Mouse (Mus musculus) erythroblast, adult 5-6 weeks (primary cell): Measurements from ENCODE around the gene Pde4b. TPM values are rescaled to one million over a fixed set of nuclear protein-coding genes. Genes with fewer than 3 reads are reported as not detected.

Source experiments
- ATAC-seq: replicated peaks from 2 replicates; pipeline ENCODE4 v1.8.0; 2016; ENCODE audit warnings: moderate number of reproducible peaks, mild to moderate bottlenecking, moderate TSS enrichment, inconsistent platforms; ENCODE audit not compliant: poor library complexity, low FRiP score, severe bottlenecking
- total RNA-seq, 2 experiments: library from RNA; stranded (forward) in 1 of 2; stranded (reverse) in 1 of 2; fragments of 150-400 nt in 1 of 2; fragments of 200-764, 138-1000 nt in 1 of 2; gene quantifications; 2 replicates each; pipeline versions ENCODE4 v1.2.3 to v1.2.4; 2015 to 2017; ENCODE audit warnings: low replicate concordance in 2 of 2

The Pde4b gene
- total RNA-seq, 2 experiments from 2014 or later: 2.3 to 5.4 TPM

DNA sequence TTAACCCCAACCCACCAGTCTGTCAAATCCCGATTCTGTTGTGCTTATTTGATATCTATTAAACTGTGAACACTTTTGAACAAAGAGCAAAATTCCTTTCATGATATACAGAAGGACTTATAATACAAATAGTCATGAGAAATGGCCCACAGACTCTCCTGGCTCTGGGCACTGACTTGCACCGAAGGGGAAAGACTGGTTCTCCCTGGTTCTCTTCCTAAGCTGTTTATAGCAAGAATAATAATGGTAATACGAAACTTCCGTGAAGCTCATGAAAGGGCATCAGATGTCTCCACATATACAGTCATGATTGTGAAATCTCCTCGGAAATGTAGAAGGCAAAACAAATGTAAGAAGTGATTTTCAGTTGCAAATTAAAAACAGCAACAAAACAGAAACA, 287.3 kb downstream of the Pde4b start:
- ATAC-seq: no peak

- ATAC-seq: no peak
These were observed 295.6 kb downstream of the Pde4b start for GRCm38 (mm10) chr4:102382763-102383505.

GRCm38 (mm10) chr4:102393605-102394004, 306.3 kb downstream of the Pde4b start:
- no peak for ATAC-seq

DNA sequence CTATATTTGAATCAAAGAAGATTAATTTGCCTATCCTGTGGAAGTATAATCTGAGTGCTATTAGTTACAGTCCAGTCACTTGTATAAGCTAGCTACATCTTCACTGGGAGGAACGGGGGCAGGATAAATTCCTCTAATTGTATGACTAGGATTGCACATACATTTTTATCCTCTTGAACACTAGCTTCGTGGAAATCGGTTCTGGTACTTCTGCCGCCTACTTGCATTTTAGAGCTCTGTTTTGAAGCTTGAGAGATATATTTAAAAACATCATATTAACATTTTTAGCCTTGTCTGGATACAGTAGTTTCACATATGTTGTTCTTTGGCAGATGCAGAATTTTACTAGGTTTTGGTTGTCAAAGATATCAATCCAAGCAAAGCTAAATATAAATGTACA, 310.0 kb downstream of the Pde4b start:
- ATAC-seq: no peak

DNA sequence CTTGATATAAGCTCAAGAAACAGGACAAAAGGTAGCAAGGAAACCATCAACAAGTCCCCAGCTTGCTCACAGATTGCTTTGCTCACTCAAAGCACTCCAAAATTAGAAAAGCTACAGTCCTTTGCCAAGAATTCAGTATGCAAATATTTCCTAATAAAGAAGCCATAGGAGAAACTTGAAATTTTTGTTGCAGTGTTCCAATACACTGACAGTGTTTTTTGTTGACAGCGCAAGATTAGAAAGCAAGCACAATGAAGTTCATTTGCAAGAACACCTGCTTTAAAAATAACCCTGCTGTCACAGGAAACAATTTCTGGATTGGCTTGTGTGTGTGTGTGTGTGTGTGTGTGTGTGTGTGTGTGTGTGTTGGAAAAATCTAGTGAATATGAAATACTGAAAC, 311.2 kb downstream of the Pde4b start:
- ATAC-seq: no peak

- no peak for ATAC-seq
These were observed 319.5 kb downstream of the Pde4b start for GRCm38 (mm10) chr4:102406848-102407247.

DNA sequence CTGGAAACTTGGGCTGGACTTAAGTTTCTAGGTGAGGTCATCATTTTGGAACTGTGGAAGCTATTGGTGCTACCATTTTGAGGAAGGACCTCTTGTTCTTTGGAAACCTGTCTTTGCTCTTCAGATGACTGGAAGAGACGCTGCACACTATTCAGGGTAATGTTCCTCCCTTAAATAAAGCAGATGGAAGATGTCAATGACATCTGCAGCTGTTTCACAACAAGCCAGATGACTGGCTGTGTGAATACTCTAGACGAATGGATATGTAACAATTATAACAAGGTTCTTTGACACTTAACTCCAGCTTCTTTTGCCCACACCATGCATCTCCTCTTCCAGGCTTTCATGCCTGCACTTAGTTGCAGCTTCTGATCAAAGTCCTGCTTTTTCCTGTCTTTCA, 320.8 kb downstream of the Pde4b start:
- no peak for ATAC-seq

- no peak for ATAC-seq
These were observed 321.6 kb downstream of the Pde4b start for GRCm38 (mm10) chr4:102408938-102409337.

DNA sequence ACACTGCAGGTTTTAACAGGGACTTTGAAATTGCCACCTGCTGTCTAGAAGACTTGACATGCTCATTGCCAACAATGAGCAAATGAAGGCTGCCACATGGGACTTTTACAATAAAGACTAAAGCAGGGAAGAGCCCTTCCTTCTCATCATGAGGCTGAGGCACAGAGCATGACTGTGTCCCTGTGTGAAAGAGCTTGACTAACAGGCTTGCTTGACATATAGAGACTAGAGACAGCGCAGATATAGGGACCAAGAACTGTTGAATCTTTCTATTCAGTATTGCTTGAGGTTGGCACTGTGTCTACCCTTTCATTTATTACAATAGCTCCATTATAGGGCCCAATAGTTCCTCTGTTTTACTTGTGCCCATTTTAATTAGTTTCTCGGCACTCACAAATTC, 325.8 kb downstream of the Pde4b start:
- ATAC-seq: no peak

DNA sequence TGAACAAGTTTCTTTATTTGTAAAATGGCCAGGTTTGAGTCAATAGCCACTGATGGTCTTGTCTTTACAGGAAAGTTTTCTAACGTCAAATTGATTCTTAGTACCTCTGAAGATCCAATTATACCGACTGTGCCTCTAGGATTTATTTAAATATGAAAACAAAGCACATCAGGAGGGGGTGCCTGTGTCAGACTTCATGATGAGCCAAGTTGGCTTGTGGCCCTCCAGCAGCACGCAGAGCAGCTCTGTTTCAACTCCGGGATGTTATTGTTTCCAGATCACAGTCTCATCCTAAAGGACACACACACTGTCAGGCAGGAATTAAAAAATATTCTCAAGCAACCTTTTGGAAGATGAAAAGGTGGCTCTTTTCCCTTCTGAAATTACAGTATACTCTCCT, 326.5 kb downstream of the Pde4b start:
- no peak for ATAC-seq

GRCm38 (mm10) chr4:102414610-102415009, 327.3 kb downstream of the Pde4b start:
- ATAC-seq: no peak

- ATAC-seq: no peak
These were observed 333.6 kb downstream of the Pde4b start for GRCm38 (mm10) chr4:102420794-102421397.

DNA sequence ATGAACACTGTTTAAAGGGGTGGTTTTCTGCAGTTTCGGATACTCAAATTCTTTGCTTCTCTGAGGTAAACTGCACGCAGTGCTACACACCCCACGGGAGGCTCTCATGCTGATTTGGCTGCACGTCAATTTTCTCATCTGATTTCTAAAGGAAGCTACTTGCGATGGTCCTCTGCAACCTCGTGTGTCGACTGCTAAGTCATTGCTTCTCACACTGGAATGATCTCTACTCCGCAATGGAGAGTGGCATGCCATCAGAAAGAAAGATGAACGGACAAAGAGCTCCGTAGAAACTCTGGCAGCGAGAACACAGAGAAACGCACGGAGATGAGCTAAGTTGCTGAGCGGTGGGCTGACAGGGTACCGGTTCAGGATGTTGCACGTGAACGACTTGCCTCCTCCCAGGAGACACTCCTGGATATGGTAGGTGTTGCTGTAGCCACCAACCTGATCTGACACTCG, 334.1 kb downstream of the Pde4b start:
- no peak for ATAC-seq

DNA sequence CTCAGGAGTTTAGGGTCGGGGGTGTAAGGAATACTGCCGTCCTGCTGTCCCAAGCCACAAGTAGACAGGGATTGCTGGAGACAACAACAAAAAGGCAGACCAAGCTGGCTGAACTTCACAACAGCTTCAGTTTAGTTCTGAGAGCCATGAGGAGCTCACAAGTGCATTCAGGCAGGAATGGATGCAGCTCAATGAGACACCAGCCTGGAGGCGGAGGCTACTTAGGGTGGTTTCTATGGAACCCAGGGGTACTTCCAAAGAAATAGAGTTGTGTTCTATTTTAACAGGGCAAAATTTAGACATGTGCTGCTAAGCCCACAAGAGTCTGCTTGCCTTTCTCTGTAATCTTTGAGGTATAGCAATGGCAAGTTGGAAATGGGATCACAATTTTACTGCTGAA, 336.8 kb downstream of the Pde4b start:
- no peak for ATAC-seq

GRCm38 (mm10) chr4:102425422-102425821, 338.1 kb downstream of the Pde4b start:
- ATAC-seq: no peak

DNA sequence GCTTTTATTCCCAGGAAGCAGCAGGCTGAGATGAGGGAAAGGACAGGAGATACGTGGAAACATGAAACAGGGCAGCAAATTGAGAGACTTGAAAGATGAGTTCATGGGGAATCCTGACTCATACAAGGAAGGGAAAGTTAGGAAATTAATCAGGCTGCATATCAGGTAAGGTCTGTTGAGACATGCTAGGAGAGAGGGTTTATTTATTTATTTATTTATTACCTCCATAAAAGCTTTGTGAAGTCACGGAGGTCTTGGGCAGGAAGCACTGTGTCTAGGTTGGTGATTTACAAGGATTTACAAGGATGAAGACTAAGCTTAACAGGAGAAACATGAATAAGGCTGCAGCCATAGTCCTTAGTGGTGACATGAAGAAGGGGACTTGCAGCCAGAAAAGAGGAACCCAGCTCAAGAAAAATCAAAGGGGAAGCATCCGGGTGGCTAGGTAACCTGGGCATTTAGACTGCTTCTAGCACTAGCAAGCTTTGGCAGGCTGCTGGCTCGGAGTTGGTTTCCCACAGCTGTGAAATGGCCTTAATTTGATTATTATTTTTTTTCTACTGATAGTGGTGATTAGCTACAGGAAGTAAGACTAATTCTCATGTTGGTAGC, 342.5 kb downstream of the Pde4b start:
- ATAC-seq: no peak

GRCm38 (mm10) chr4:102432040-102432782, 344.9 kb downstream of the Pde4b start:
- ATAC-seq: no peak

- ATAC-seq: no peak
These were observed 352.2 kb downstream of the Pde4b start for GRCm38 (mm10) chr4:102439401-102440118.

DNA sequence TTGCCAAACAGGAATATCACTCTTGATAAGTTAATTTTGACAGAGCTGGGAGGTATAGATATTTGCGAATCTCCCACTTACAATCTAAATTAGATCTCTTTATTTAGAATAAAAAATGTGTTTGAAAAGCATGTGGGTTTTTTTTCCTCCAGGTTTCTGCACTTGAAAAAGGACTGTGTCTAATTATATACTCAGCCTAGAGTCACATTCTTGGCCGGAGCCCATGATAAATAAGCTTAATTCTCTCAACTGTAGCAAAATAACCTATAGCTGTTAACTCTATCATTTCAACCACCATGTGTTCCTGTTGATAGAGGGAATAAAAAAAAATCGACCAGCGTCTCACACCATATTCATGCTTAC, 352.8 kb downstream of the Pde4b start:
- ATAC-seq: no peak

GRCm38 (mm10) chr4:102443533-102443932, 356.2 kb downstream of the Pde4b start:
- no peak for ATAC-seq
